Mouse (Mus musculus) T-cell, adult 2 months (primary cell): ENCODE measurements around the gene Mfsd13b.
"Not testable (repeated sequence)": the region's sequence is repeated elsewhere in the genome, so short reads cannot be mapped to it uniquely, and the experiment has no call there.

Experiments used
- DNase-seq: peaks from one replicate; pipeline ENCODE4 v3.0.0; 2022; ENCODE audit warnings: low spot score

The Mfsd13b gene

GRCm38 (mm10) chr7:120982968-120983367, 659 bp downstream of the Mfsd13b start:
- DNase-seq, result no peak

GRCm38 (mm10) chr7:120991191-120991590, 8.9 kb downstream of the Mfsd13b start:
- DNase-seq, result no peak

- DNase-seq, result no peak
Measured at GRCm38 (mm10) chr7:120999021-120999530, 16.8 kb downstream of the Mfsd13b start.

- DNase-seq, result no peak
Measured at GRCm38 (mm10) chr7:121000065-121000822, 17.9 kb downstream of the Mfsd13b start.

- DNase-seq, result no peak
Measured at GRCm38 (mm10) chr7:121001879-121002278, 19.6 kb downstream of the Mfsd13b start.

GRCm38 (mm10) chr7:121002407-121002928, 20.2 kb downstream of the Mfsd13b start:
- no peak for DNase-seq

GRCm38 (mm10) chr7:121003793-121004418, 21.6 kb downstream of the Mfsd13b start:
- no peak for DNase-seq

- DNase-seq, result no peak
Measured at GRCm38 (mm10) chr7:121011794-121012689, 29.7 kb downstream of the Mfsd13b start.

- DNase-seq, result no peak
Measured at GRCm38 (mm10) chr7:121014486-121014885, 32.2 kb downstream of the Mfsd13b start.

- no peak for DNase-seq
Measured at GRCm38 (mm10) chr7:121018778-121019177, 36.5 kb downstream of the Mfsd13b start.

- DNase-seq, result peak; percentile 51
Measured at GRCm38 (mm10) chr7:121020277-121020676, 38.0 kb downstream of the Mfsd13b start.

- DNase-seq, result no peak
Measured at GRCm38 (mm10) chr7:121025221-121026008, 43.1 kb downstream of the Mfsd13b start.

GRCm38 (mm10) chr7:121026300-121026699, 44.0 kb downstream of the Mfsd13b start:
- no peak for DNase-seq

- not testable (repeated sequence) for DNase-seq
Measured at GRCm38 (mm10) chr7:121029947-121030346, 47.6 kb downstream of the Mfsd13b start.

- DNase-seq, result peak; percentile 93
Measured at GRCm38 (mm10) chr7:121033856-121034652, 51.7 kb downstream of the Mfsd13b start, which contains the start of gene Mettl9. Gene Mettl9 (plus strand): TSS chr7:121034445.

GRCm38 (mm10) chr7:121034701-121035141, 52.4 kb downstream of the Mfsd13b start:
- DNase-seq, result no peak

- peak; percentile 11 for DNase-seq
Measured at GRCm38 (mm10) chr7:121035161-121035721, 52.9 kb downstream of the Mfsd13b start.

- no peak for DNase-seq
Measured at GRCm38 (mm10) chr7:121040595-121040994, 58.3 kb downstream of the Mfsd13b start.

GRCm38 (mm10) chr7:121041989-121042388, 59.7 kb downstream of the Mfsd13b start:
- DNase-seq, result no peak

- DNase-seq, result no peak
Measured at GRCm38 (mm10) chr7:121043004-121043403, 60.7 kb downstream of the Mfsd13b start.
